Mouse (Mus musculus) kidney, embryonic 15.5 days (tissue): ENCODE measurements at regions not wholly inside any gene's neighbourhood (a gene's known extent, or its start where the extent isn't known, plus 50 kb on each side); places are given as distances from the start of the nearest gene placed in this dataset.
A peak's percentile ranks its signal among the peaks of the same experiment; 100 is the strongest.

Source experiments
- ATAC-seq: fragments of 200-750 bp; cut with Nextera tagmentation; replicated peaks from 2 replicates; pipeline ENCODE4 v1.8.0; 2017; ENCODE audit warnings: moderate TSS enrichment; ENCODE audit not compliant: low FRiP score
- H3K27ac ChIP-seq: fragments of 300-500 bp; sonication (generic); 2 replicates; pipeline ENCODE4 v1.5.1; 2015; ENCODE audit warnings: mild to moderate bottlenecking, inconsistent platforms
- H3K27me3 ChIP-seq: fragments of 300-500 bp; sonication (generic); 2 replicates; pipeline ENCODE4 v1.6.1; 2015; ENCODE audit warnings: inconsistent platforms
- H3K36me3 ChIP-seq: fragments of 300-500 bp; sonication (generic); 2 replicates; pipeline ENCODE4 v1.6.1; 2015; ENCODE audit warnings: inconsistent platforms
- H3K4me1 ChIP-seq: fragments of 300-500 bp; sonication (generic); 2 replicates; pipeline ENCODE4 v1.6.1; 2015; ENCODE audit warnings: inconsistent platforms
- H3K4me2 ChIP-seq: fragments of 300-500 bp; sonication (generic); 2 replicates; pipeline ENCODE4 v1.6.1; 2015; ENCODE audit warnings: moderate library complexity, mild to moderate bottlenecking, inconsistent platforms
- H3K4me3 ChIP-seq: fragments of 300-500 bp; sonication (generic); replicated peaks from 2 replicates; pipeline ENCODE4 v1.5.1; 2015; ENCODE audit warnings: mild to moderate bottlenecking, inconsistent platforms
- H3K9ac ChIP-seq: fragments of 300-500 bp; sonication (generic); 2 replicates; pipeline ENCODE4 v1.6.1; 2015; ENCODE audit warnings: mild to moderate bottlenecking, inconsistent platforms
- H3K9me3 ChIP-seq: fragments of 300-500 bp; sonication (generic); replicated peaks from 2 replicates; pipeline ENCODE4 v1.6.1; 2016; ENCODE audit warnings: inconsistent platforms
- WGBS: fragments of 180-500 bp; shearing (Covaris S2); methylation state at CpG from one replicate; pipeline ENCODE4 v1.1.7; 2015; ENCODE audit warnings: mixed read lengths; 5-methylcytosine and 5-hydroxymethylcytosine counted together

DNA sequence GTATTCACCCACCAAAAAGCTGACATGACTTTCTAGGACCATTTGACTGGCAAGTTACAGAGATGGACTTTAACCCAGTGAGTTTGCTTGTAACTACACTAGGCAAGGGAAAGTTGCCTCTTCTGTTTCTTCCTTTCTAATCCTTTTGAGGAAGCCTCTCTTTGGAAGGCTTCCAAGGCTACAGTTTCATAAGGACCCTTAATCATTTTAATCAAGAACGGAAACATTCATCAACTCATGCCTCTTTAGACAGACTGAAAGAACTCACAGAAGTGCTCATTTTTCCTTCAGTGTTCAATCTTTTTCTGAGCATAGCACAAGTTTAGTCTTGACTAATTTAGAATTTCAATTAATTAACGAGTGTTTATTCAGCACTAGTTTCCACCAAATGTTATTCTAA is 84.2 kb downstream of the Ddx1 start:
- Histone ChIP-seq H3K4me3 (no peak overlapping the region), H3K9me3 (no peaks in the 10 kb centered on the region), H3K27me3 (0 out of 2 replicates have a peak, but pooled peaks cover 1% of the 10 kb centered on the region), H3K36me3 (no peaks in the 10 kb centered on the region), H3K4me1 (peaks cover 9% of the 10 kb centered on the region), H3K4me2 (no peak overlapping the region), H3K9ac (no peak overlapping the region), H3K27ac (no peak overlapping the region)
- ATAC-seq = no peak
- WGBS = 45% methylated on average over 2 of the region's 2 CpGs

- ATAC-seq = no peak
- Histone ChIP-seq H3K36me3 (no peaks in the 10 kb centered on the region), H3K4me1 (peaks cover 14% of the 10 kb centered on the region), H3K9me3 (no peaks in the 10 kb centered on the region), H3K9ac (no peak overlapping the region), H3K4me3 (no peak overlapping the region), H3K27me3 (0 out of 2 replicates have a peak, but pooled peaks cover 4% of the 10 kb centered on the region), H3K27ac (no peak overlapping the region), H3K4me2 (no peak overlapping the region)
- 88% methylated on average over 1 of the region's 1 CpGs for WGBS
Observed at GRCm38 (mm10) chr12:13161051-13161450, 88.0 kb downstream of the Ddx1 start.

DNA sequence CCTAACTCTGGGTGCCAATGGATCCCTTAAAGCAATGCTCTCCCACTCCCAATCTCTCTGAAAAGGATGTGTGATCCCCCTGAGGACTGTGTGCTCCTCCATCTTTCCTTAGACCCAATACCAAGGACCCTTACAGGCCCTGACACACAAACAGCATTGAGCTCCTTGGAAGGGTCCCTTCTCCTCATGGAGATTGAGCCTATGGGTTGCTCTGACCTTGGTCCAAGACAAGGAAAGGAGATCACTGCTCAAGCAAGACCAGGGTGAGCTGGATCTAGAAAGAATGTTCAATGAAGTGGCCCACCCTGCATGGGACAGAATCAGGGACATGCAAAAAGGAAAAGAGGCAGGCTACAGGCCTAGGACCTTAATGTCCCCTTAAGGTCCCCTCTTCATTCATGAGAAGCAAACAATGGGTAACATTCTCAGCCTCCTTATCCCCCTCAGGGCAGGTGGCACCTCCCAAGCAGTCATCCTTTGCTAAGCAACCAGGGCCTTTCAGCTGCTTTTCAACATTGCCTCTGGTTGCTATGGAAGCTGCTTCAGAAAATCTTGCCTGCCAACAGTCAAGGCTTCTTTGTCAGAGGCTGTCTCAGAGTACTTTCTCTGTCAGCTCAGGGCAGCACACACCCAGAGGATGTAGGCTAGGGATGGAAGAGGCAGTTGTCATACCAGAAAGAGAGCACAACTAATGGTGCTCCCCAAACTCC is 89.5 kb downstream of the Ddx1 start:
- Histone ChIP-seq H3K27me3 (0 out of 2 replicates have a peak, but pooled peaks cover 4% of the 10 kb centered on the region), H3K9me3 (no peaks in the 10 kb centered on the region), H3K27ac (no peak overlapping the region), H3K4me3 (no peak overlapping the region), H3K4me1 (peaks cover 5% of the 10 kb centered on the region; the same call in 1 of the 2 replicates), H3K9ac (no peak overlapping the region), H3K4me2 (no peak overlapping the region), H3K36me3 (no peaks in the 10 kb centered on the region)
- no peak for ATAC-seq

DNA sequence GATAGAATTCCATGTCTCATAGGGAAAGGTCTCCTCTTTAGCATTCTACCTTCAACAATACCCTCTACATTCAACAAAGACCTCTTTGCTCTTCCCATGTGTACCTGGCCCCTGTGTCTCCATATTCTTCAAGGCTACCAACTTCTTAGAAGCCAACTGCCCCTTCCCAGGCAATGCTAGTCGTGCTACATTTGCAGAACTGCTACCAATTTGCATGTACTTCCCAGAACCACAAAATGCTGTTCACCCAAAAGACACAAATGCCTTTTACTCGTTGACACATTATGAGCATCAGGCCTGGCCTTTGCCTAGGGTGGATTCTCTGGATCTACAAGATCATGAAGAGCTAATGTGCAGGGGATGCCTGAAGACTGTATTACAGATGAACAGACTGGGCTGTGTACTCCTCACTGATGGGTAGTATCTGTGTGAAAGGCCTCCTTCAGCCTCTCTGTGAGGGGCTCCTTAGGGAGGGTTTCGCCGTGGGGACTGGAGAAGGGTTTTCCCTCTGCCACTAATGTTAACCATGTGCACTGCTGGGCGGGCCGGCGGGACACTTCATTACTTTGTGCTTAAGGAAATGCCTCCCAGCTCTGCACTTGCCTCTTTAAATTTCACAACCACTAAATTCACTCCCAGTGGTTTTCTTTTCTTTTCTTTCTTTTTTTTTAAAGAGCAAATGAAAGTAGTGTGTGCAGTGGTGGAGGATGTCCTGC is 91.2 kb downstream of the Ddx1 start:
- Histone ChIP-seq H3K4me3 (no peak overlapping the region), H3K9ac (no peak overlapping the region), H3K4me1 (peaks cover 5% of the 10 kb centered on the region; the same call in 1 of the 2 replicates), H3K4me2 (no peak overlapping the region), H3K36me3 (no peaks in the 10 kb centered on the region), H3K27me3 (0 out of 2 replicates have a peak, but pooled peaks cover 4% of the 10 kb centered on the region), H3K9me3 (no peaks in the 10 kb centered on the region), H3K27ac (no peak overlapping the region)
- ATAC-seq = no peak
- WGBS = 72% methylated on average over 7 of the region's 7 CpGs

DNA sequence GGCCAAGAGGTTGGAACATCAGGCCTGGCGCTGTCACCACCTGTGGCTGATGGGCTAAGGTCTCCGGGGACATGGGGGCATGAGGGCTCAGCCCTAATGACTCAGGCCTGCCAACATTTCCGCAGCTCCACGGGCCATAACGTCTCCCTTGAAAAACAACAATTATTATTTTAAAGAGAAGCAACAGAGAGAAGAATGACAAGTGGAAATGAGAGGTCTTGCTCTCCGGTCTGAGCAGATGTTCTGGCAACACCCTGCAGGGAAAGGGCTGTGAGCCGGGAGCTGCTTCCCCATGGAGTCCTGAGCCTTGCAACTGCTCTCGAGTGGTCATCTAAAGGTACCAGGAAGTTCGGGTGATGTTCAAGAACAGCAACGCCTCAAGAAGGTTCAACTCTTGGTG is 91.9 kb downstream of the Ddx1 start:
- Histone ChIP-seq H3K9ac (no peak overlapping the region), H3K27ac (no peak overlapping the region), H3K4me2 (no peak overlapping the region), H3K4me3 (no peak overlapping the region), H3K9me3 (no peaks in the 10 kb centered on the region), H3K4me1 (peaks cover 5% of the 10 kb centered on the region; the same call in 1 of the 2 replicates), H3K27me3 (0 out of 2 replicates have a peak, but pooled peaks cover 4% of the 10 kb centered on the region), H3K36me3 (no peaks in the 10 kb centered on the region)
- WGBS = 45% methylated on average over 10 of the region's 10 CpGs
- no peak for ATAC-seq

- no peaks in the 10 kb centered on the region for H3K9me3 ChIP-seq
- no peak overlapping the region for H3K27ac ChIP-seq
- no peak overlapping the region for H3K4me3 ChIP-seq
- H3K27me3 ChIP-seq = no peaks in the 10 kb centered on the region
- no peaks in the 10 kb centered on the region for H3K36me3 ChIP-seq
- H3K4me1 ChIP-seq = peaks cover 15% of the 10 kb centered on the region; the same call in 1 of the 2 replicates
- WGBS = 45% methylated on average over 4 of the region's 4 CpGs
- no peak for ATAC-seq
- H3K4me2 ChIP-seq = no peak overlapping the region
- H3K9ac ChIP-seq = no peak overlapping the region
Observed at GRCm38 (mm10) chr12:13150751-13151150, 98.3 kb downstream of the Ddx1 start.

GRCm38 (mm10) chr12:13147251-13147650 is 101.8 kb downstream of the Ddx1 start:
- Histone ChIP-seq H3K27ac (no peak overlapping the region), H3K4me3 (no peak overlapping the region), H3K4me1 (peaks cover 27% of the 10 kb centered on the region; the same call in 1 of the 2 replicates), H3K9me3 (no peaks in the 10 kb centered on the region), H3K4me2 (no peak overlapping the region), H3K9ac (no peak overlapping the region), H3K36me3 (no peaks in the 10 kb centered on the region), H3K27me3 (no peaks in the 10 kb centered on the region)
- WGBS = 58% methylated on average over 4 of the region's 4 CpGs
- ATAC-seq = no peak

- H3K27ac ChIP-seq = peak overlapping the region; percentile 69
- no peaks in the 10 kb centered on the region for H3K9me3 ChIP-seq
- H3K9ac ChIP-seq = no peak overlapping the region
- H3K36me3 ChIP-seq = no peaks in the 10 kb centered on the region
- H3K4me3 ChIP-seq = no peak overlapping the region
- WGBS = 48% methylated on average over 10 of the region's 10 CpGs
- H3K4me1 ChIP-seq = peaks cover 20% of the 10 kb centered on the region; the same call in 1 of the 2 replicates
- H3K27me3 ChIP-seq = no peaks in the 10 kb centered on the region
- H3K4me2 ChIP-seq = no peak overlapping the region
- peak; percentile 67; the same call in 1 of the 2 replicates for ATAC-seq
Observed at GRCm38 (mm10) chr12:13145186-13146115, 103.6 kb downstream of the Ddx1 start.

- Histone ChIP-seq H3K36me3 (no peaks in the 10 kb centered on the region), H3K4me1 (peaks cover 17% of the 10 kb centered on the region; the same call in 1 of the 2 replicates), H3K9me3 (no peaks in the 10 kb centered on the region), H3K4me3 (no peak overlapping the region), H3K27ac (peak overlapping the region; percentile 69), H3K4me2 (no peak overlapping the region), H3K27me3 (no peaks in the 10 kb centered on the region), H3K9ac (no peak overlapping the region)
- 84% methylated on average over 1 of the region's 1 CpGs for WGBS
- ATAC-seq = no peak
Observed at GRCm38 (mm10) chr12:13144739-13145138, 104.3 kb downstream of the Ddx1 start.

- Histone ChIP-seq H3K9ac (no peak overlapping the region), H3K27me3 (no peaks in the 10 kb centered on the region), H3K4me2 (no peak overlapping the region), H3K9me3 (no peaks in the 10 kb centered on the region), H3K36me3 (no peaks in the 10 kb centered on the region), H3K27ac (no peak overlapping the region), H3K4me1 (peaks cover 10% of the 10 kb centered on the region; the same call in 1 of the 2 replicates), H3K4me3 (no peak overlapping the region)
- WGBS = 87% methylated on average over 6 of the region's 6 CpGs
- no peak for ATAC-seq
Observed at GRCm38 (mm10) chr12:13140636-13141035, 108.4 kb downstream of the Ddx1 start.

- WGBS = 68% methylated on average over 5 of the region's 5 CpGs
Observed at GRCm38 (mm10) chr12:13139189-13139588, 109.8 kb downstream of the Ddx1 start.

More at GRCm38 (mm10) chr12:13139189-13139588, 109.8 kb downstream of the Ddx1 start:
- Histone ChIP-seq H3K36me3 (no peaks in the 10 kb centered on the region), H3K27me3 (no peaks in the 10 kb centered on the region), H3K9me3 (no peaks in the 10 kb centered on the region), H3K4me2 (no peak overlapping the region), H3K9ac (no peak overlapping the region), H3K27ac (no peak overlapping the region), H3K4me3 (no peak overlapping the region), H3K4me1 (no peaks in the 10 kb centered on the region; the same call in 1 of the 2 replicates)
- no peak for ATAC-seq
